Mouse (Mus musculus) gastrocnemius, postnatal 4 days (tissue): ENCODE measurements around the gene Gng8. TPM values are rescaled to one million over a fixed set of nuclear protein-coding genes. Genes with fewer than 3 reads are reported as not detected.

Experiments used
- DNase-seq, 2 experiments: peaks; one replicate each; pipeline ENCODE4 v3.0.0; 2021 to 2022; ENCODE audit warnings: low spot score in 2 of 2, mixed read lengths in 2 of 2
- total RNA-seq, 2 experiments: library from RNA; stranded (reverse); gene quantifications; 2 replicates each; pipeline ENCODE4 v1.2.3; 2021

Gene Gng8
- total RNA-seq, 2 experiments from 2014 or later, result 2.6 TPM

DNA sequence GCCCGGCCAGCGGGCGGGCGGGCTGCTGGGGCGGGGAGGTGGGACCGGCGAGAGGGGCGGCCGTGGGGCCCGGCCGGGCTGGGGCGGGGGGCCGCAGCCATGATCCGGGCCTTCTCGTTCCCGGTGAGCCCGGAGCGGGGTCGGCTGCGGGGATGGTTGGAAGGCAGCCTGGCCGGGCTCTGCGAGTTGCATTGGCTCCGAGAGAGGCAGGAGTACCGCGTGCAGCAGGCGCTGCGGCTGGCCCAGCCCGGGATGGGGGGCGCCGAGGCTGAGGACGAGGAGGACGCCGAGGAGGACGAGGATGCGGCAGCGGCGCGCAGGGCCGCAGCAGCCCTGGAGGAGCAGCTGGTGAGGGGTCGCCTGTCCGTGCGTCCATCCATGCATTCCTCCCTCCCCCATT, 16.3 kb upstream of the Gng8 start:
- DNase-seq, result no peak

DNA sequence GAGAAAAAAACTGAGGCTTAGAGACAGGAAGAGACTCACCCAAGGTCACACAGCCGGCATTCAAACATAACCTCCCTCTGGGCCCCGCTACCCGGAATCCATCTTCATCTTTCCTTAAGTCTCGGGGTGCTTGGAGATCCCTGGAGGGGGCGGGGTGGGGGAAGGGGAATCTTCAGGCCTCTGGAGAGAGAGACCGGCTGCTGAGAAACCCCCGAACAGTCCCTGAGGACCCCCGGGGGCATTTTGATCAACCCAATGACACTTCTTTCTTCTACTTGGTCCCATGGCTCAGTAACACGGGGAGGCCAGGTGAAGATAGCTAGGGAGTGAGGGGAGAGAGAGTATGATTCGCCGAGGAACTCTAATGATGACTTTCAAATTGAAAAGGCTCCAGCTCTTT, 15.6 kb upstream of the Gng8 start:
- no peak for DNase-seq

DNA sequence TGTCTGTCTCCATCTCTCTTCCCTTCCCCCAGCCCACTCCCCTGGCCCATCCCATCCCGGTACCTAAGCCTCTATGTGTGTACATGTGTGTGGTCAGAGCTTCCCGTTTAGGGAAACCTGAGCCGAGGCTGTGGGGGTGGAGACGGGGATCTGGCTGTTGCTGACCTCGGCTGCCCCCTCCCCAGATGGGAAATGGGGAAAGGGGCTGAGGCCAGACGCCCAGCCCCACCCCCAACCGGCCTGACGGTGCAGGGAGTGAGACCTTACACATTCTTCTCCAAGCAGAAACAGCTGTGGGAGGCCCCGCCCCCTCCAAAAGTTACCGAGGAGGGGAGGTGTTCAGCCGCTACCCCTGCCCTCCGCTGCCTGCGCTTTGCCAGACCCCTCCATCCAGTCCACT, 15.0 kb upstream of the Gng8 start:
- peak in 1 of 2 experiments; percentile 43 for DNase-seq

DNA sequence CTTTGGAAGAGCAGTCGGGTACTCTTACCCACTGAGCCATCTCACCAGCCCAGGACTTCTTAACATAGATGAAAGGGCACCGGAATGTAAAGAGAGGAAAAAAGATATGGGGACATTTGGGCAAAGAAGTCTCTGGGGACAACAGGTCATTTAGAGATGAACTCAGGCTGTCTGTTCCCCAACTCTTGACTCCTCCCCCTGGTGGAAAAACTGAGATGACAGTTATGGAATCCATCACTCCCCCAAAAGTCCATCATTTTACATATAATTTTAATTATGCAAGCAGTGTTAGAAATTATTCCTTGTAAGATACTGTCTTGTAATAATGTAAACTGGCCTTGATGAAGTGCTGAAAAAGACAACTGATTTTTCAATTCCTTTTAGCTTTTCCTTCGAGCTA, 13.9 kb upstream of the Gng8 start:
- no peak for DNase-seq

DNA sequence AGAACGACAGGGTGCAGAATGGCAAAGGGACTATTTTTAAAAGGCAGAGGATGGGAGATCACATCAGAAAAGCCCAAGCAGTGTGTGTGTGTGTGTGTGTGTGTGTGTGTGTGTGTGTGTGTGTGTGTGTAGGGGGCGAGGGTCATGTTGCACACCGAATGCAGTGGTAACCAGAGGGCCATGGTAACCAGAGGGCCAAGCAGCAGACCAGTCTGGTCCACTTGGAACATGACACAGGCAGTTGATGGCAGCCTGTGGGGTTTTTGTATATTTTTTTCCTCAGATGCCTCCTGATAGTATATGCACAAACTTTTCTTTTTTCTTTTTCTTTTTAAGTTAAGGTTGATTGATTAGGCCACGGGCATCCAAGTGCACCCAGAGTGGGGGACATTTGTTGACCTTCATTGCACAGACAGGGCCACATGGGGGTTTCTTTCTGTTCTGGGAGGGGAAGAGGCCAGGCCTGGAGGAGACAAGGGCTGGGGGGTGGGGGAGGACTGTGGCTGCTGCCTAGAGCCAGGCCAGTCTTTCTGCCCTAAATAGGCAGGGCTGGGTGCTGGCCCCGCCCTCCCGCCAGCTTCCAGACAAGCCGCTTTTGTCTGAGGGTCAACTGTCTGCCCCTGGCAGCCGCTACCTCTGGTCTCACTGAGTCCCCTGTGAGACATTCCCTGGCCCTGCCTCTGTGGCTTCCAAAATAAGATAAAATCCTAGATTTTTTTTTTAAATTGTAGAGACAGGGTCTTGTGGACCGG, 11.6 kb upstream of the Gng8 start:
- DNase-seq, result peak in 1 of 2 experiments; percentile 49

DNA sequence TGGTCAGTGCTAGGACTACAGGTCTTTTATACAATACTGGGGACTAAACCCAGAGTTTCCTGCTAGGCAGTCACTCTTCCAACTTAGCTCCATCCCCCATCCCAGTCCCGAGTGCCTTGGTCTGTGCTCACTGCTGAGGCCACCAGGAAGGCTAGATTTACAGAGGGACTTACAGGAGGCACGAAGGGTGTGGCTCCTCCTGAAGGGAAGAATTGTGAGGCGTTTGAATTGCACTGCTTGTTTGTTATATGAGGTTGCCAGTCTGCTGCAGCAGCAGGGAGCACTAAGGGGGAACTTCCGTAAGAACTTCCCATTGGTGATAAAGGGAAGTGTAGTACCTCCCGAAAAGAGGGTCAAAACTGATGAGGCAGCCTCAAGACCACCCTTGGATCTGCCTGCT, 11.0 kb upstream of the Gng8 start:
- DNase-seq, result no peak

DNA sequence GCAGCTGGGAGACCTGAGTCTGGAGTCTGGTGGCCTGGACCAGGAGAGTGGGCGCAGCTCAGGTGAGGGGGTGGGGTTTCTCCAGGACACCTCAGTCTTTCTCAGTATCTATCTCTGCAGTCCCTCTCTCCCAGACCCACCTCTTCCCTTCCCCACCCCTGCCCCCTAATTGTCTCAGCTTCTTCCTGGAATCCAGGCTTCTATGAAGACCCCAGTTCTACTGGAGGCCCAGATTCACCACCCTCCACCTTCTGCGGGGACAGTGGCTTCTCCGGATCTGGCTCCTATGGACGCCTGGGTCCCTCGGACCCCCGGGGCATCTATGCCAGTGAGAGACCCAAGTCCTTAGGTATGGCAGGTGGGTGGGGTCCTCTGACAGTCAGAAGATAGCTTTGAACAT, 8.4 kb upstream of the Gng8 start:
- no peak for DNase-seq

DNA sequence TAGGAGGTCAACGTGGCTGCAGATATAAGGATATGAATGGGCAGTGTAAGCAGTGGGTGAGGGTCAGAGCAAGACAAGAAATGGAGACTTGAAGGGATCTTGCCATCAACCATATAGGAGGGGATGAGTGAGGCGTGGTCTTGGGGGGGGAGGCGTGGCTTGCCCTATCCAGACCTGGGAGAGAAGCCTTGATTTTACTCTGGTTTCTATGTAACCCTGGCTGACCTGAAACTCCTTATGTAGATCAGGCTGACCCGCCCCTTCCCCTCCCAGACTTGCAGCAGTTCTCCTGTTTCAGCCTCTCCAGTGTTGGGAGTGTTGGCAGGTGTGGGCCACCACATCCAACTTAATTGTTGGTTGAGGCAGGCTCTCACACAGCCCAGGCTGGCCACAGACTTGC, 7.3 kb upstream of the Gng8 start:
- DNase-seq, result no peak

DNA sequence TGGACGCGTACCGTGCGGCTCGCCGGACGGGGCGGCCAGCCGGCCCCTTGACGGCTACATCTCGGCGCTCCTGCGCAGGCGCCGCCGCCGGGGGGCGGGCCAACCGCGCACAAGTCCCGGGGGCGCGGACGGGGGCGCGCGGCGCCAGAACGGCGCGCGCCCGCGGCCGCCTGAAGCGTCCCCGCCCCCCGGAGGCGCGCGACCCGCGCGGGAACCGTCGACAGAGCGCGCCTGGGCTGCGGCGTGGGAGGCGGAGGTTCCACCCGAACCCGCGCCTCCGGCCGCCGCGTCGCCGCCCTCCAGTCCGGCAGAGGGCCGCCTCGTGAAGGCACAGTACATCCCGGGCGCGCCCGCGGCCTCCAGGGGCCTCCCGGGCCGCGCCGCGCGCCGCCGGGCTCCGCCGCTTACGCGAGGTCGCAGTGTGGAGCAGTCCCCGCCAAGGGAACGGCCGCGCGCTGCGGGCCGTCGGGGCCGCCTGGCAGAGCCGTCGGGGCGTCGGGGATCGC, 6.3 kb upstream of the Gng8 start:
- DNase-seq, result peak in 1 of 2 experiments; percentile 8

DNA sequence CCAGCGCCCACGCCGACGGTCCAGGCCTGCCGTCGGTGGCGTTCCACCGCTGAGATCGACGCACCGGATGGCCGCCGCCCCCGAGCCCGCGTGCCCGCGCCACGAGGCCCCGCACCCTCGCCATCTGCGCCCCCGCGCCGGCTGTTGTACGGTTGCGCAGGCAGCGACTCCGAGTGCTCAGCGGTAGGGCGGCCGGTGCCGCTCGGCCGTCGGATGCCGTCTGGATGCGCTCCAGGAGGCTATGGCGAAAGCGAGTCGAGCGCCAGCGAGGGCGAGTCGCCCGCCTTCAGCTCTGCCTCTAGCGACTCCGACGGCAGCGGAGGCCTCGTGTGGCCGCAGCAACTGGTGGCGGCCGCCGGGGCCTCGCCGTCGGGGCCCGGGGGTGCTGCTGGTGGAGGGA, 5.7 kb upstream of the Gng8 start:
- peak in 1 of 2 experiments; percentile 7 for DNase-seq

DNA sequence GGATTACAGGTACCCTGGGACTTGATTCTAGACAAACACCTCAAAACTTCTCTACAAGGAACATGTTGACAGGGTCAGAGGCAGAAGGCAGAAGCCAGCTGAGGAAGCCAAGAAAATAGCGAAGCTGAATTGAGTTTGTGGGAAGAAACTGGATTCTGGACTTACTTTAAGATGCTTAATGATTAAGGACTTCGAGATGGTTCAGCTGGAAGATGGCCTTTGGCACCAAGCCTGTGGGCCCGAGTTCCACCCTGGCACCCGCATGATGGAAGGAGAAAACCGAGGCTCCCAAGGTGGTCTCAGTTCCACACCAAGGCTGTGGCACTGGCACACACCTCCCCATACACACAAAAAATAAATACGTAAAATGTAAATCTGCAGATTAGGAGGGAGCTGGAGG, 1.1 kb upstream of the Gng8 start:
- DNase-seq, result no peak

DNA sequence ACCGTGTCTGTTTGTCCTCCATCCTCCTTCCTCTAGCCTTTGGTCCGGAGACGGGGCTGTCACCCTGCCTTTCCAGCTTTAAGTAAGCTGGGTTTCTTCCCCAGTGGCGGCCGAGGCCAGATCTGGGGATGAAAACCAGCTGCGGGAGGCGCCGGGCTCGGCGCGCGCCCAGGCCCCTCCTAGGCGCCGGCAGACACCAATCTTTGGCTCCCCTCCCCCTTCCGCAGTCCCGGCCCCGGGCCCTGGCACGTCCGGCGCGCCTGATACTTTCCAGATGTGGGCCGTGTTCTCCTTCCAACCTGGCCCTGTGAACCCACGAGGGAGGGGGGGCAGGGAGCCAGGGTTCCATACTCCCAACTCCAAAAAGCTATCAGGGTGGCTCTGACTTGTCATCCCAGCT, 642 bp upstream of the Gng8 start:
- peak; percentile 86 to 89 for DNase-seq

DNA sequence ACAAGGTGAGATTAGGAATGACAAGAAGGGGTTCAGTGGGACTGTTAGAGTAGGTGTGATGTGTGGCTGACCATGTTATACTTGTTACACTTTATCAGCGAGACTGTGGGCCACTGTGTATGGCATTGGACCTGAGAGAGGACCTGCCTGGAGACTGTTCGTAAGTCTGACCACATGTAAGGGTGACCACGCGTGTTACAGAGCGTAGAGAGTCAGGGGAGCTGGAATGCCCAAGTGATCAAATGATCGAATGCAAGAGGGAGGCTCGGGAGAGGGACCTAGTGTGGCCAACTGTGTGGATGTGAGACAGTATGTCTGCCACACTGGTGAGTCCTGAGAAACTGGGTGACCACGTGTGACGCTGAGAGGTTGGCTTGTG, 755 bp downstream of the Gng8 start:
- DNase-seq, result no peak

DNA sequence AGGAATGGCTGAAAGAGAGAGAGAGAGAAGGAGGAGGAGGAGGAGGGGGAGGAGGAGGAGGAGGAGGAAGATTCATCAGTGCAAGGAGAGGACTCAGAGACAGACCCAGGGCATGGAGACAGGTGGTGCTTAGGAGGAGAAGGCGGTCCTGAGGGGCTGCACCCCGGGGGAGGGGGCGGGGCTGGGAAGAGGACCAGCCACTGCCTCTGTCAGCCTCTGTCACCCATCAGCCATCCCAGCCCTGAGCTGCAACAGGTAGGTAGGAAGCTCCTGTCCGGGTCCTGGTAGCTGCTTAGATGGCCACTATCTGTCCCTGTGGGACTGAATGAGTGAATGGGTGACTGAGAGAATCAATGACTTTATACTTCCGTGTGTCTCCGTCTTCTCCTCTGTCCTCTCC, 2.0 kb downstream of the Gng8 start:
- DNase-seq, result no peak

DNA sequence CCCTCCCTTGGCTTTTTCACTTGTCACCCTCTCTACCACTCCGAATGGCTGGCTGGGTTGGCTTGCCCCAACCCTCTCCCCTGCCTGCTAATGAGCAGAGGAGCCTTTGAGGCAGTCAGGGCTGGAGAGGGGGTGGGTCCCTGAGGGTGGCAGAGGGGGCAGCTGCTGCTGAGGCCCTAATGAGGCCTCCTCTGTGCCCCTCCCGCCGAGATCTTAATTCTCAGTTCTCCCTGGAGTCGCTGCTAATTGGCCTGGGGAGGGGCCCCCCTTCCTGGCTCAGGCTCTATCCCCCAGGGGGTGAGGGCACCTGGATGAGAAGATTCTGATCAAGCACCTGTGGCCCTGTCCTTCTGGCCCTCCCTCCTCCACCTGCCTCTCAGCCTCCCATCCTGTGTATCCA, 2.7 kb downstream of the Gng8 start:
- DNase-seq, result no peak

DNA sequence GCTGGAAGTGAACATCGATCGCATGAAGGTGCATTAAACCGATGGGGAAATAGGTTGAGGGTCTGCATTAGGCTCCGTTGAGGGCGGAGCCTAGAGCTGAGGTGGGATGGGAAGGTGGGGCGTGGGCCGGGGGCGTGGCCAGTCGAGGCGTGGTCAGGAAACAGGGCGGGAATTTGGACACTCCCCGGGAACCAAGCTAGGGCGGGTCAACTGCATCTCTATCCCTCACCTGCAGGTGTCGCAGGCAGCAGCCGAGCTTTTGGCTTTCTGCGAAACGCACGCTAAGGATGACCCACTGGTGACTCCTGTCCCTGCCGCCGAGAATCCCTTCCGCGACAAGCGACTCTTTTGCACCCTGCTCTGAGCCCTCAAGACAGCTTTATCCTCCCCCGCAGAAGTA, 3.4 kb downstream of the Gng8 start:
- DNase-seq, result peak; percentile 57 to 83

DNA sequence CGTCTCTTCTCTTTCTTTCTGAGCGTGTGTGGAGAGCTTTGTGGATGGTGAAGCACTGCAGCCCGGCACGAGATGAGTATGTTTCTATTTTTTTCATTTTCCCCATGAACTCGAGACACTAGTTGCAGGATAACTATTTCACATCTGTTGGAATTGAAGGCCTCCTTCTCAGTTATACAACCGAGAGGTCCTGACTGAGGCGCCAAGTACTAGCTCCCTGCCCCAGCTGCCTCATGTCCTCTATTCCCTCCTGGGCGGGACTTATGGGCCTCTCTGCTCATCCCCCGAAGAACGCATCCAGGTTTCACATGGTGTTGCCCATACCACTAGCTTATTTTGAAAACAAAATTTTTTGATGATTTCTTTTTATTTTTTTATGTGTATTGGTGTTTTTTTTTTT, 3.9 kb downstream of the Gng8 start:
- DNase-seq, result no peak

DNA sequence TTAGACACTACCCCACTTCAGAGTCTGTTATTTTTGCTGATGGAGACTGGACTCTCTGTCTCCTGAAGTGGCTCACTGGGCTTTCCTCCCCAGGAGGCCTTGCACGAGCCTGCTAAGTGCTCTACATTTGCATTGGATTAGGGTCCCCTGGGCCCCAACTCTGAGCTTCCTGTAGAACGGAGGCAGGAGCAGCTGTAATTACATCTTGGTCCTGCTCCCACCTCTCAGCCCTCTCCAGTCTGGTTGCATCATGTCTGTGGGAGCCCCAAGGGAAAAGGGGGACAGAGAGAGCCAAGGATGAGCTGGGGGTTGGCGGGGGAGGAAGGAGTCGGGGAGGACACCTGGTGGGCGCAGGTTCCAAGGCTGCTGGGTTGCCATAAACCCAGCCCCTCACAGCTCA, 8.9 kb downstream of the Gng8 start:
- DNase-seq, result no peak

DNA sequence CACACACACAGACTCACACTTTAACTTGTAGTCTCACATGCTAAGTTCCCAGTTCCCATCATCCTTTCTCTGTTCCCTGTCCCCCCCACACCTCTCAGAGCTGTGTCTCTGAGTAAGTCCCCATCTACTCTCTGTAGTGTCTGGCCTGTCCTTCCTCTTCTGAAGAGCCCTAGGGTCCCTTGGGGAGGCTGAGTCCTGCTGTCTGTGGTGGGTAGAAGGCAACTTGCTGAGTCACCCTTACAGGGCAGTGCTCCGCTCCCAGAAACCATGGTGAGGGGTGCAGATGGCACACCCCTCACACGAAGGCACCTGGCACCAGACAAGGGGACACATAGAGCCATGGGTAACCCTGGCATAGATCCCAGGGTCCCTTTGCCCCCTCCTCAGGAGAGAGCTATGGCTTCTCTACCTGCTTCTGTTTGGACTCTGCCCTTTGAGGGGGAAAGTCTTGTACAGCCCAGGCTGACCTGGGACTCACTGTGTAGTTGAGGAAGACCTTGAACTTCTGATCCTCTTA, 11.9 kb downstream of the Gng8 start:
- DNase-seq, result no peak

DNA sequence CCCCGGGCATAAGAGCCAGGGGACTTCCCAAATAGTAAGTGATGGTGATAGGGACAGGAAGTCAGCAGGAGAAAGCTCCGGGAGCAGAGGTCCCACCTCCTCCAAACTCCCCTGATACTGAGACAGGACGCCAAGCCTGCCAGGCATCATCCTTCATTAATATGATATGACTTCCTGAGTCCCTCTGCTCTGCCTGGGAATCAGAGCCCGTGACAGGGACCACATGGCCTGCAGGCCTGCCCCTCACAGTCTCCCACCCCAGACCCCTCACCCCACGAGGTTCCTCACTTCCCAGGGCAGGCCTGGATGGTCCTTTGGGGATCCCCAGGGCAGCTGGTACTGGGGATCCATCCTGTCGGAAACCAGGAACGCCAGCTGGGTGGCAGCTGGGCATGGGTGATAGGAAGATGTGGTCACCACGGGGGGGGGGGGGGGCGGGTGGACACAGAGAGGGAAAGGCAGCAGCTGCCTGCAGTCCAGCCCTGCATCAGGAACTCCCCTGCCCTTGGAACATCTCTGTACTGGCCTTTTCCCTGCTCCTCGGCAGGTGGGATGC, 12.6 kb downstream of the Gng8 start:
- DNase-seq, result no peak

DNA sequence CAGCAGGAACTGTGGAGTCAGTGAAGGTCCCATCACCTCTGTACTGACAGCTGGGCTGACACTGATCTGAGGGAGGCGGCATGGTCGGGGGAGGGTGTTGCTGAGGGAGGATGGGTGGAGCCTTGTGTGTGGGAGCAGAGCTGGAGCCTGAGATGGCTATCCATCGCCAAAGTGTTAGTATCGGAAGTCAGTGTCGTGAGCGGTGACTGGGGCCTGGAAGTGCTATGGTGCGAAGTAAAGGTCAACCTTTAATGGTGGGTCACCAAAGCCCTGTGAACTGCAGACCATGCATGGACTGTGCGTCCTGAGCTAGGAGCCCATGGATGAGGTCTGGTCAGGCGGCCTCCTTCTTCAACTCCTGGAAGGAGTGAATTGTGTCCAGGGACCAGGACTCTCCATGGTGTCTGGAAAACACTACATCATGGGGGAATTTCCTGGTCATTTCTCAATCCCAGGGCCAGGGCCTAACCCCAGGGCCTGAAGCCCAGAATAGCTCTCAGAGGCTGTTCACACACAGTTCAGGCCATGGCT, 14.0 kb downstream of the Gng8 start:
- peak in 1 of 2 experiments; percentile 40 for DNase-seq

DNA sequence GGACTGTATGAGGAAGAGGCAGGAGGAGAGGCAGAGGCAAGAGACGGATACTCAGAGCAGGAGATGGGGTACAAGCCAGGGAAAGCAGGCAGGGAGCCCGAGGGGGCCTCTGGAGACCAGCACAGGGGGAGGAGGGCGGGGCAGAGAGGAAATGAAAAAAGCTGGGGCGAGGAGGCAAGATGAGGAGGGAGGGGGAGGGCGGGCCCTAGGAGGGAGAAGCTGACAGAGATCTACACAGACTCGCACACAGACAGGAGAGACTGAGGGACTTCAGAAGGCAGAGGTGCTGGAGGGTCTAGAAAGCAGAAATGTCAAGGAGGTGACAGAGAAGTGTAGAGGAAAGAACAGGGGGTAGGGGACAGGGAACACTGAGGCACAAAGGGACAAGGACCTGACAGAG, 14.7 kb downstream of the Gng8 start, which contains the start of gene Ptgir:
TSS of gene Ptgir (plus strand) at position 210 of the 400 bp plus-strand sequence.
- DNase-seq, result peak in 1 of 2 experiments; percentile 73
